Mouse (Mus musculus): ENCODE results near the gene Nat8f5. TPM values are rescaled to one million over a fixed set of nuclear protein-coding genes. Genes with fewer than 3 reads are reported as not detected.

Nat8f5 gene
- polyA plus RNA-seq (2014; fragmentation: Illumina TruSeq; extraction: RNeasy Lipid Tissue Mini Kit (QIAGEN cat#74804); ENCODE audit: low read depth, low replicate concordance), result not detected

DNA sequence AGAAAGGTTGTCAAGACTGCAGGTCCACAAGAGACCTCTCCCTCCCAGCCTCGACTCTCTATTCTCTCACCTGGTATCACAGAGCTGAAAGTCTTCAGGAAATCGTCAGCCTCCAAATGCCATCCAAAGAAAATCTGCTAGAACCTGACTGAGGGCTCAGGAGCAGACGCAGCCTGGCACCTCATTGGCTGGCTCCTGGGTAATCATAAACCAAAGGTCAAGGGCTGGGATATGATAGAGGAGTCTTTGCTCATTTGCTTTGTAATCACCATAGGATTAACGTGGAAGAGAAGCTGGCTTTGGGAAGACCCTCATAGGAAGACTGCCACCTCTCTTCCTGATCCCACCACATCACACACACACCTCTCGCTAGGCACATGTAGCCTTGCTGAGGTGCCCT lies at the start of gene Nat8f5, which contains the start of gene Nat8f6:
Gene Nat8f5 (minus strand): TSS at position 136 of the 400 bp plus-strand sequence.
Gene Nat8f6 (minus strand): TSS at position 118 of the 400 bp plus-strand sequence.

DNA sequence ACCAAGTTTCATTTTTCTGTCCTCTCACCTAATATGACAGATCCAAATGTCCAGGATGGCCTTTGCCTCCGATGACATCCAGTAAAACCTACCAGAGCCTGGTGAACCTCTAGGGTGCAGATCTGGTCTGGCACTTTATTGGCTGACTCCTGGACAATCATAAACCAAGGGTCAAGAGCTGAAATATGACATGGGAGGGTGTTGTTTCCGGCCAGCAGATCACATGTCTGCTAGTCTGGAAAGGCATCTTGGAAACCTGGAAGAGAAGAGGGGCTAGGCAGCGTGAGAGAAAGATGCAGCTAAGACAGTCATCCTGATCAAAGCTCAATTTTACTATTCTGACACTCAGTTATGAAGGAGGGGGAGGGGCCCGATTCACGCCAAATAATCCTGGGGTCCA lies 48.2 kb upstream of the Nat8f5 start, which contains the start of gene Nat8f2:
Gene Nat8f2 (minus strand): TSS at position 153 of the 400 bp plus-strand sequence.

DNA sequence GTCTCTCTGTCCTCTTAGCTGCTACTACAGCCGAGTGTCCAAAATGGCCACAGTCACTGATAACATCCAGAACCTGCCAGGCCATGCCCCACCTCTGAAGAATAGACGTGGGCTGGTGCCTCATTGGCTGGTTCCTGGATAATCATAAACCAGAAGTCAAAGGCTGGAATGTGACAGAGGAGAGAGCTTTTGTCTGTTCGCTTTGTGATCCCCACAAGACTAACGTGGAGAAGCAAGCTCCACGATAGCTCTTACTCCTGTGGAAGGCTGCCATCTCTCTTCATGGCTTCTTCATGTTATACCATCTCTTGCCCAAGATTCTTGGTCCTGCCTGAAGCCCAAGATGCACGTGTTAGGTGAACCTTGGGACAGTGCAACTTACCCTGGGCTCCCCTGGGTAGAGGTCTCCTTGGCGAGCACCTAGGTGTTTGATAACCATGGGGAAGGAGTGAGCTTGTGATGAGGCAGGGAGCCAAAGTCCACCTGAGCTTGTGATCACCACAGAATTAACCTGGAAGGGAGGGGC lies 11.1 kb upstream of the Nat8f5 start, which contains the start of gene Nat8:
Gene Nat8 (minus strand): TSS at position 287 of the 526 bp plus-strand sequence.

Other genes with a start within 250 kb of the Nat8f5 start
- gene Alms1, start 233.4 kb downstream of the Nat8f5 start, polyA plus RNA-seq (2014; fragmentation: Illumina TruSeq; extraction: RNeasy Lipid Tissue Mini Kit (QIAGEN cat#74804); ENCODE audit: low read depth, low replicate concordance), result 7.3 TPM
- gene Nat8f7, start 107.8 kb downstream of the Nat8f5 start, polyA plus RNA-seq (2014; fragmentation: Illumina TruSeq; extraction: RNeasy Lipid Tissue Mini Kit (QIAGEN cat#74804); ENCODE audit: low read depth, low replicate concordance), result not detected
- 1.2 TPM for gene Nat8f3, start 55.2 kb downstream of the Nat8f5 start, polyA plus RNA-seq (2014; fragmentation: Illumina TruSeq; extraction: RNeasy Lipid Tissue Mini Kit (QIAGEN cat#74804); ENCODE audit: low read depth, low replicate concordance)
- not detected for gene Nat8f6, start within 50 bp of the Nat8f5 start, polyA plus RNA-seq (2014; fragmentation: Illumina TruSeq; extraction: RNeasy Lipid Tissue Mini Kit (QIAGEN cat#74804); ENCODE audit: low read depth, low replicate concordance)
- not detected for gene Nat8, start 11.1 kb upstream of the Nat8f5 start, polyA plus RNA-seq (2014; fragmentation: Illumina TruSeq; extraction: RNeasy Lipid Tissue Mini Kit (QIAGEN cat#74804); ENCODE audit: low read depth, low replicate concordance)
- gene Nat8f2, start 48.2 kb upstream of the Nat8f5 start, polyA plus RNA-seq (2014; fragmentation: Illumina TruSeq; extraction: RNeasy Lipid Tissue Mini Kit (QIAGEN cat#74804); ENCODE audit: low read depth, low replicate concordance), result 1.1 TPM
- 22.0 TPM for gene Nat8f4, start 83.9 kb upstream of the Nat8f5 start, polyA plus RNA-seq (2014; fragmentation: Illumina TruSeq; extraction: RNeasy Lipid Tissue Mini Kit (QIAGEN cat#74804); ENCODE audit: low read depth, low replicate concordance)
- gene Tprkb, start 90.9 kb upstream of the Nat8f5 start, polyA plus RNA-seq (2014; fragmentation: Illumina TruSeq; extraction: RNeasy Lipid Tissue Mini Kit (QIAGEN cat#74804); ENCODE audit: low read depth, low replicate concordance), result 64.9 TPM
- gene Nat8f1, start 94.7 kb upstream of the Nat8f5 start, polyA plus RNA-seq (2014; fragmentation: Illumina TruSeq; extraction: RNeasy Lipid Tissue Mini Kit (QIAGEN cat#74804); ENCODE audit: low read depth, low replicate concordance), result not detected
- 375 TPM for gene Dusp11, start 140.7 kb upstream of the Nat8f5 start, polyA plus RNA-seq (2014; fragmentation: Illumina TruSeq; extraction: RNeasy Lipid Tissue Mini Kit (QIAGEN cat#74804); ENCODE audit: low read depth, low replicate concordance)
- not detected for gene Figla, start 195.2 kb upstream of the Nat8f5 start, polyA plus RNA-seq (2014; fragmentation: Illumina TruSeq; extraction: RNeasy Lipid Tissue Mini Kit (QIAGEN cat#74804); ENCODE audit: low read depth, low replicate concordance)
- 0.50 TPM for gene Add2, start 207.7 kb upstream of the Nat8f5 start, polyA plus RNA-seq (2014; fragmentation: Illumina TruSeq; extraction: RNeasy Lipid Tissue Mini Kit (QIAGEN cat#74804); ENCODE audit: low read depth, low replicate concordance)